Mouse (Mus musculus): ENCODE data around the gene Epn3.

DNA sequence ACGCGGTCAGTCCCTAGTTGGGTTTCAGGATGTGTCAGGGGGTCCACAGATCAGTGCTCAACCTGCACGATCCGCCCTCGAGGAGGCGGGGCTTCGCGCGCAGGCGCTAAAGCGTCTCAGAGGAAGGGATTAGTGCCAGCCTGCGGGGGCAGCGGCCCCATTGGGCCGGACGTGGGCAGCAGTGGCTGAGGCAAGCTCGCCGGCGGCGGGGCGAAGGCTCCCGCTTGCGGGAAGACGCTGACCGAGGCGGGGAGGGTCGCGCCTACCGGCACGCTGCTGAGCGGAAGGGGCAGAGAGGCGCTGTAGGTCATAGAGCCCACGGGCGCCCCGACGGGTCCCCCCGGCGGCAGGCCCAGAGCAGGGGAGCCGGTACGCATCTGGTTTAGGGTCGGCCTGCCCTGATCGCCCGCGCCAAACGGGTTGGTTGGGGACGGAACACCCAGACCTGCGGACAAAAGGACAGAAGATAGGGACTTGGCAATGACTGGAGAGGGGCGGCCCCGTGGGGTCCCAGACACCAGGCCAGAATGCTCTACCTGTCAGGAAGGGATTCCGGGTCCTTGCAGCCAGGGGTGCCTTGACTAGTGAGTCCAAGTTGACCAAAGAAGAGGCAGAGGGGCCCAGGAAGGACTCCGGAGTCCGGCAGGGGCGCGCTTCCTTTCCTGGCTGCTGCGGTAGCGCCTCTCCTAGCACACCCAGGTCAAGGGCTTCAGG, 8.6 kb downstream of the Epn3 start:
- TF ChIP-seq CTCF (IDR thresholded peaks at IDR 0.05; ENCODE audit: extremely low read depth, insufficient read length, insufficient replicate concordance, low read depth, low read length) (no peak), POLR2A (IDR thresholded peaks at IDR 0.05; ENCODE audit: low read depth, low read length) (no peak)
